Comparison of ENCODE assay signal across 14 mouse cellular contexts in genomic region chr16:95600572-95601218, GRCm38 (mm10). TPM values are rescaled to one million over a fixed set of nuclear protein-coding genes. Genes with fewer than 3 reads are reported as not detected.
A peak's percentile ranks its signal among the peaks of the same experiment; 100 is the strongest.
DNase-seq lines count a peak whose midpoint lies in the region; ATAC-seq lines count a peak whose summit lies in the region.
"Had no signal": no experiment of that assay in that cellular context is flagged by ENCODE, and none has a peak within 500 bp of the region (broad histone marks: within the 10 kb centered on the region; RNA-seq: fewer than 3 reads in every experiment).

No protein-coding gene starts in this region.

- H3K9ac ChIP-seq in embryonic facial prominence, embryonic 11.5 days (replicated peaks; ENCODE audit: low read length): no peak overlapping the region
- no peak overlapping the region for H3K9ac ChIP-seq in hindbrain, embryonic 11.5 days (ENCODE audit: low read depth, low read length)
- no peak overlapping the region for H3K9ac ChIP-seq in midbrain, embryonic 15.5 days
- H3K9ac ChIP-seq: liver, embryonic 13.5 days had no signal

- H3K27me3 ChIP-seq in embryonic facial prominence, embryonic 11.5 days (ENCODE audit: control insufficient read depth, insufficient read depth, low read length): no peaks in the 10 kb centered on the region
- no peaks in the 10 kb centered on the region for H3K27me3 ChIP-seq in embryonic facial prominence, embryonic 10.5 days (replicated peaks; ENCODE audit: low read depth, poor library complexity, severe bottlenecking)
- no peaks in the 10 kb centered on the region for H3K27me3 ChIP-seq in hindbrain, embryonic 11.5 days (ENCODE audit: control insufficient read depth, insufficient read depth, low read length)
- no peaks in the 10 kb centered on the region for H3K27me3 ChIP-seq in midbrain, embryonic 15.5 days (replicated peaks)
- H3K27me3 ChIP-seq: liver, embryonic 13.5 days had no signal

- ATAC-seq in embryonic facial prominence, embryonic 11.5 days (replicated peaks; ENCODE audit: insufficient number of reproducible peaks, low FRiP score, low TSS enrichment, low read depth): peak; percentile 64; the same call in 1 of the 2 replicates
- ATAC-seq in hindbrain, embryonic 11.5 days (ENCODE audit: low FRiP score): peak; percentile 64
- no peak for ATAC-seq in midbrain, embryonic 15.5 days (replicated peaks)

- no peak overlapping the region for H3K4me3 ChIP-seq in embryonic facial prominence, embryonic 11.5 days (ENCODE audit: low read depth, low read length)
- no peak overlapping the region for H3K4me3 ChIP-seq in embryonic facial prominence, embryonic 10.5 days
- no peak overlapping the region for H3K4me3 ChIP-seq in hindbrain, embryonic 11.5 days (ENCODE audit: low read depth, low read length)
- H3K4me3 ChIP-seq in midbrain, embryonic 15.5 days: no peak overlapping the region
- H3K4me3 ChIP-seq: liver, embryonic 13.5 days had no signal

- no peak overlapping the region for H3K4me2 ChIP-seq in embryonic facial prominence, embryonic 11.5 days (ENCODE audit: low read depth, low read length)
- H3K4me2 ChIP-seq in hindbrain, embryonic 11.5 days (replicated peaks; ENCODE audit: low read depth, low read length): no peak overlapping the region
- H3K4me2 ChIP-seq in midbrain, embryonic 15.5 days: peak overlapping the region; percentile 4; the same call in 1 of the 2 replicates
- H3K4me2 ChIP-seq: liver, embryonic 13.5 days had no signal

- WGBS in embryonic facial prominence, embryonic 11.5 days: 78% methylated on average over 19 of the region's 19 CpGs
- 83% methylated on average over 19 of the region's 19 CpGs for WGBS in embryonic facial prominence, embryonic 10.5 days
- 68% methylated on average over 19 of the region's 19 CpGs for WGBS in hindbrain, embryonic 11.5 days
- WGBS in midbrain, embryonic 15.5 days: 54% methylated on average over 19 of the region's 19 CpGs

- DNase-seq in embryonic facial prominence, embryonic 11.5 days (ENCODE audit: low spot score): no peak
- no peak for DNase-seq in embryonic facial prominence, embryonic 10.5 days (ENCODE audit: low spot score)
- peak; percentile 21 for DNase-seq in brain, adult 2 months (ENCODE audit: low read depth, low spot score)
- DNase-seq in hindbrain, embryonic 11.5 days (ENCODE audit: low spot score): peak; percentile 39
- DNase-seq in left cerebral cortex, adult 9 months (ENCODE audit: low spot score in 2 of 2): no peak
- no peak for DNase-seq in thymus, postnatal 4 days
- DNase-seq in frontal cortex, postnatal 36 days (ENCODE audit: low spot score in 2 of 2): no peak
- DNase-seq: cerebellum, adult 9-11 months; heart, adult 18-20 months; heart, postnatal 14 days; liver, embryonic 13.5 days; lung, postnatal 10 days; spleen, adult 18-20 months had no signal

- H3K4me1 ChIP-seq in embryonic facial prominence, embryonic 11.5 days (ENCODE audit: control insufficient read depth, insufficient read depth, low read length): no peaks in the 10 kb centered on the region
- peaks cover 22% of the 10 kb centered on the region for H3K4me1 ChIP-seq in embryonic facial prominence, embryonic 10.5 days
- H3K4me1 ChIP-seq in hindbrain, embryonic 11.5 days (replicated peaks; ENCODE audit: control insufficient read depth, insufficient read depth, low read length): peaks cover 2% of the 10 kb centered on the region; the same call in 1 of the 2 replicates
- H3K4me1 ChIP-seq in midbrain, embryonic 15.5 days: peaks cover 20% of the 10 kb centered on the region
- H3K4me1 ChIP-seq: liver, embryonic 13.5 days had no signal

- H3K36me3 ChIP-seq in embryonic facial prominence, embryonic 11.5 days (replicated peaks; ENCODE audit: control insufficient read depth, insufficient read depth, low read depth, low read length): no peaks in the 10 kb centered on the region
- H3K36me3 ChIP-seq in embryonic facial prominence, embryonic 10.5 days (replicated peaks): no peaks in the 10 kb centered on the region
- no peaks in the 10 kb centered on the region for H3K36me3 ChIP-seq in hindbrain, embryonic 11.5 days (ENCODE audit: control insufficient read depth, insufficient read depth, low read length)
- no peaks in the 10 kb centered on the region for H3K36me3 ChIP-seq in midbrain, embryonic 15.5 days (replicated peaks)
- H3K36me3 ChIP-seq: liver, embryonic 13.5 days had no signal

- no peaks in the 10 kb centered on the region for H3K9me3 ChIP-seq in embryonic facial prominence, embryonic 11.5 days (replicated peaks; ENCODE audit: control insufficient read depth, low read length)
- no peaks in the 10 kb centered on the region for H3K9me3 ChIP-seq in embryonic facial prominence, embryonic 10.5 days
- no peaks in the 10 kb centered on the region for H3K9me3 ChIP-seq in hindbrain, embryonic 11.5 days (ENCODE audit: control insufficient read depth, low read length)
- no peaks in the 10 kb centered on the region for H3K9me3 ChIP-seq in midbrain, embryonic 15.5 days
- H3K9me3 ChIP-seq: liver, embryonic 13.5 days had no signal

- H3K27ac ChIP-seq in embryonic facial prominence, embryonic 11.5 days (replicated peaks; ENCODE audit: low read depth, low read length): no peak overlapping the region
- H3K27ac ChIP-seq in embryonic facial prominence, embryonic 10.5 days (replicated peaks): no peak overlapping the region
- no peak overlapping the region for H3K27ac ChIP-seq in hindbrain, embryonic 11.5 days (ENCODE audit: low read depth, low read length)
- no peak overlapping the region for H3K27ac ChIP-seq in midbrain, embryonic 15.5 days
- H3K27ac ChIP-seq: liver, embryonic 13.5 days had no signal

RNA-seq across cellular contexts. Expression of gene Erg, which starts 14.3 kb away (rescaled TPM):
- polyA plus RNA-seq in embryonic facial prominence, embryonic 11.5 days (2014; fragmentation: Nextera tagmentation; extraction: Ambion mirVana): 2.5 and 2.9 TPM in 2 replicates
- polyA plus RNA-seq in embryonic facial prominence, embryonic 10.5 days (2016; fragmentation: Nextera tagmentation; extraction: Ambion mirVana): 2.3 and 2.8 TPM in 2 replicates
- 3.0 and 3.4 TPM in 2 replicates for polyA plus RNA-seq in hindbrain, embryonic 11.5 days (2014; fragmentation: Nextera tagmentation; extraction: Ambion mirVana)
- polyA plus RNA-seq in midbrain, embryonic 15.5 days (2015; fragmentation: Nextera tagmentation; extraction: Ambion mirVana): 2.6 and 2.8 TPM in 2 replicates

Comparison
In these comparisons a context has a peak if more than half of its experiments do, and no peak if none do; other contexts are left out.
1. DNase-seq: peak in brain, adult 2 months (single experiment) and hindbrain, embryonic 11.5 days (single experiment); none in embryonic facial prominence, embryonic 11.5 days (single experiment), embryonic facial prominence, embryonic 10.5 days (single experiment), left cerebral cortex, adult 9 months (0 of 2), thymus, postnatal 4 days (single experiment) and frontal cortex, postnatal 36 days (0 of 2).